Mouse (Mus musculus): Measurements from ENCODE around the gene Hdhd5. TPM values are rescaled to one million over a fixed set of nuclear protein-coding genes. Genes with fewer than 3 reads are reported as not detected.
A peak's percentile ranks its signal among the peaks of the same experiment; 100 is the strongest.

The Hdhd5 gene
- total and polyA plus RNA-seq, 2 experiments from 2014 or later = 11.3 to 26.6 TPM

DNA sequence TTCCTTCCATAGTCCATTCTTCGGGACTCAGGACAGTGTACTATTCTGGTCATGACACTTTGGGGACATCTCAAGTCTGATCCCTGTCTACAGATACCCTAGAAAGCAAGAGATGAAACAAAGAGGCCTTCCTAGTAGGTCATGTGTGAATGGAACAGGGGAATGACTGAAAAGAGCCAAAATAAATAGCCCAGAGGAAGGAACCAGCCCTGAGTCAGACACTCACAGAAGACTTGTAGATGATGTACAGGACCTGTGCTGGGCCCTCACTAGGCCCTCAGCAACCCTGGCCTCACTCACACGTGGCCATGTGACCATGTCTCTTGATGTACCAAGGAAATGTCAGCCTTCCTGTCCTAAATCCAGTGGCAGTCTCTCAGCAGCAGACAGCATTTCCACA is 41.7 kb downstream of the Hdhd5 start:
- DNase-seq (ENCODE audit: low spot score) = no peak
- Histone ChIP-seq H3K27ac (ENCODE audit: low read depth) (no peak overlapping the region), H3K4me1 (ENCODE audit: control insufficient read depth, insufficient read depth) (peaks cover 10% of the 10 kb centered on the region; the same call in 1 of the 2 replicates), H3K27me3 (ENCODE audit: control insufficient read depth, insufficient read depth, low read length) (peaks cover 39% of the 10 kb centered on the region), H3K9me3 (replicated peaks; ENCODE audit: control insufficient read depth, low read length) (no peaks in the 10 kb centered on the region), H3K4me3 (ENCODE audit: low read depth, low read length) (no peak overlapping the region), H3K4me2 (ENCODE audit: low read depth, low read length) (no peak overlapping the region), H3K9ac (replicated peaks; ENCODE audit: low read depth, low read length) (no peak overlapping the region), H3K36me3 (replicated peaks; ENCODE audit: control insufficient read depth, insufficient read depth, low read length) (no peaks in the 10 kb centered on the region)
- ATAC-seq (ENCODE audit: insufficient read depth, low read depth) = no peak
- 55% methylated on average over 2 of the region's 2 CpGs for WGBS
- TF ChIP-seq EP300 (IDR thresholded peaks at IDR 0.05; ENCODE audit: low read depth) (no peak), CTCF (IDR thresholded peaks at IDR 0.05; ENCODE audit: low read depth) (no peak)

DNA sequence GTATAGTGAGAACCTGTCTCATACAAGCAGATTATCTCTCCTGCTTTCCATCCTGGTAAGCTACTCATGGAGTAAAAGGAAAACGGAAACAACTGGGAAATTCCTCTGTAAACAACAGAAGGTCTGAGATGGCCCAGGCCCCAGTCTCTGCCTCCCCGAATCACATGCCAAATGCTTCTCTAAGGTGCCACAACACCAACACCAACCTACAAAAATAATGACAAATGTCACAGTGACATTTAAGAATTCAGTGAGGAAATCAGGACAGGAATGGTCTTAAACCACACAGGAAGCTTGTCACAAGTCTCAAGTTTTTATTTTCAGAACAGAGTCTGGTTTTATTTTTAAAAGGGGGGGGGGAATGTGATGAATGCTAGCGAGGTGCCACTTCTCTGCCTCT is 42.5 kb downstream of the Hdhd5 start:
- TF ChIP-seq EP300 (IDR thresholded peaks at IDR 0.05; ENCODE audit: low read depth) (no peak), CTCF (IDR thresholded peaks at IDR 0.05; ENCODE audit: low read depth) (no peak)
- WGBS = 52% methylated on average over 3 of the region's 3 CpGs
- Histone ChIP-seq H3K9ac (replicated peaks; ENCODE audit: low read depth, low read length) (no peak overlapping the region), H3K4me2 (ENCODE audit: low read depth, low read length) (no peak overlapping the region), H3K27me3 (ENCODE audit: control insufficient read depth, insufficient read depth, low read length) (peaks cover 30% of the 10 kb centered on the region), H3K36me3 (replicated peaks; ENCODE audit: control insufficient read depth, insufficient read depth, low read length) (no peaks in the 10 kb centered on the region), H3K27ac (ENCODE audit: low read depth) (no peak overlapping the region), H3K9me3 (replicated peaks; ENCODE audit: control insufficient read depth, low read length) (no peaks in the 10 kb centered on the region), H3K4me1 (ENCODE audit: control insufficient read depth, insufficient read depth) (peaks cover 9% of the 10 kb centered on the region; the same call in 1 of the 2 replicates), H3K4me3 (ENCODE audit: low read depth, low read length) (no peak overlapping the region)
- no peak for ATAC-seq (ENCODE audit: insufficient read depth, low read depth)
- no peak for DNase-seq (ENCODE audit: low spot score)

DNA sequence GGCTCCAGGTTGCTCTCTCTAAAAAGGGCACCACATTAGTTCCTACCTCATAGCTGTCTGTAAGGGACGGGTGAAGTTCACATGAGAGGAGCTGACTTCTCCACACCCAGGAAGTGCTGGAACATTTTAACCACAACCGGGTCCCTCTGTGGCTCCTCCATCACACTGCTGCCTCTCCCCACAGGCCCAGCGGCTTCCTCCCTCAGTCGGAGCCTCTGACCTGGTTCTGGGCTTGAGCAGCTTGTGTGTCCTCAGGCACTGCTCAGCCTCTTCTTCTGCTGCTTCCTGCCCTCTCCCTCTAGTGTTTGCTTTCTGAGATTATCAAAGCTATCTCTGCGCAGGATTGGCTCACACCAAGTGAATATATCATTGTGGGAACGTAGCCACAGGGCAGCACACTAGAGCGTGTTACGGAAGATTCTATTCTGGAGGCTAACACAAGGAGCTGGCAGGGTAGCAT is 45.0 kb downstream of the Hdhd5 start:
- WGBS = 55% methylated on average over 8 of the region's 8 CpGs
- Histone ChIP-seq H3K4me1 (ENCODE audit: control insufficient read depth, insufficient read depth) (peaks cover 3% of the 10 kb centered on the region; the same call in 1 of the 2 replicates), H3K36me3 (replicated peaks; ENCODE audit: control insufficient read depth, insufficient read depth, low read length) (no peaks in the 10 kb centered on the region; the same call in 1 of the 2 replicates), H3K4me3 (ENCODE audit: low read depth, low read length) (no peak overlapping the region), H3K4me2 (ENCODE audit: low read depth, low read length) (no peak overlapping the region), H3K27me3 (ENCODE audit: control insufficient read depth, insufficient read depth, low read length) (peaks cover 5% of the 10 kb centered on the region; the same call in 1 of the 2 replicates), H3K27ac (ENCODE audit: low read depth) (no peak overlapping the region), H3K9ac (replicated peaks; ENCODE audit: low read depth, low read length) (no peak overlapping the region), H3K9me3 (replicated peaks; ENCODE audit: control insufficient read depth, low read length) (no peaks in the 10 kb centered on the region)
- no peak for ATAC-seq (ENCODE audit: insufficient read depth, low read depth)
- no peak for TF ChIP-seq EP300 (IDR thresholded peaks at IDR 0.05; ENCODE audit: low read depth)
- no peak for TF ChIP-seq CTCF (IDR thresholded peaks at IDR 0.05; ENCODE audit: low read depth)
- DNase-seq (ENCODE audit: low spot score) = no peak

DNA sequence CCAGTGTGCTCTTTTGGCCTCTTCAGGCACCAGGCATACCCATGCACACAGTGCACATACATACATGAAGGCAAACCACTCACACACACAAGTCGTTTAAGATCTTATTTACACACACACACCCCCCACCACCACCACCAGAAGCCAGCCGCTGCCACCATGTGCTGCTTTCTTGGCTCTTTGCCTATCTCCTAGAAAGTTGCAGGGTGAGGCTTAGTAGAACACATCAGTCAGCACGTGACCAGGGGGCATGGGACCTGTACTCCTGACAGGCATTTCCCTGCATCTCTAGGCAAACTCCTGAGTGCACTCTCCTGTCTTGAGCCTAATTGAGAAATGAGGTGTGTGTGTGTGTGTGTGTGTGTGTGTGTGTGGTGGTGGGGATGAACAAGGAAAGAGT is 46.1 kb downstream of the Hdhd5 start:
- no peak overlapping the region for H3K9ac ChIP-seq (replicated peaks; ENCODE audit: low read depth, low read length)
- no peaks in the 10 kb centered on the region for H3K9me3 ChIP-seq (replicated peaks; ENCODE audit: control insufficient read depth, low read length)
- H3K4me2 ChIP-seq (ENCODE audit: low read depth, low read length) = no peak overlapping the region
- peak; percentile 30 for ATAC-seq (ENCODE audit: insufficient read depth, low read depth)
- no peak overlapping the region for H3K4me3 ChIP-seq (ENCODE audit: low read depth, low read length)
- no peak overlapping the region for H3K27ac ChIP-seq (ENCODE audit: low read depth)
- H3K4me1 ChIP-seq (ENCODE audit: control insufficient read depth, insufficient read depth) = peaks cover 3% of the 10 kb centered on the region; the same call in 1 of the 2 replicates
- 26% methylated on average over 3 of the region's 3 CpGs for WGBS
- DNase-seq (ENCODE audit: low spot score) = peak; percentile 59
- H3K27me3 ChIP-seq (ENCODE audit: control insufficient read depth, insufficient read depth, low read length) = no peaks in the 10 kb centered on the region
- TF ChIP-seq EP300 (IDR thresholded peaks at IDR 0.05; ENCODE audit: low read depth) (no peak), CTCF (IDR thresholded peaks at IDR 0.05; ENCODE audit: low read depth) (no peak)
- no peaks in the 10 kb centered on the region; the same call in 1 of the 2 replicates for H3K36me3 ChIP-seq (replicated peaks; ENCODE audit: control insufficient read depth, insufficient read depth, low read length)

DNA sequence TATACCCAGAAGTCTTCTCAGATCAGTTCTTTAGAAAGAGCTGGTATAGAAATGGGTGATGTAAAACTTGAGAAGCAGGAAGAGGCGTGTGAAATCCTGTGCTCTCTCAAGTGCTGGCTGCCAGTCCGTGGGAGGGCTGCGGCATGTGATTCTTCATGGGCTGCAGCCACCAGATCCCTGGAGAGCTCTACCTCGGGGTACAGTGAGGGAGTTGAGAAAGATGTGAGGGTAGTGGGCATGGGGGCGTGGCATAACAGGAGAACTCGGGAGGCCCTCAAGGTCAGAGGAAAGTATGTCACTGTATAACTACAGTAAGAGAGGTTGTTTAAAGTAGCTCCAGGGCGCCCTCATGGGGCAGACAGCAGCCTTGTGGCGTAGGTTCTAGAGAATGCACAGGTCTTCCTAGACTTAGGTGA is 47.9 kb downstream of the Hdhd5 start:
- Histone ChIP-seq H3K36me3 (replicated peaks; ENCODE audit: control insufficient read depth, insufficient read depth, low read length) (peaks cover 7% of the 10 kb centered on the region; the same call in 1 of the 2 replicates), H3K4me2 (ENCODE audit: low read depth, low read length) (peak overlapping the region; percentile 53), H3K4me3 (ENCODE audit: low read depth, low read length) (peak overlapping the region; percentile 15; the same call in 1 of the 2 replicates), H3K27ac (ENCODE audit: low read depth) (no peak overlapping the region), H3K27me3 (ENCODE audit: control insufficient read depth, insufficient read depth, low read length) (no peaks in the 10 kb centered on the region), H3K9me3 (replicated peaks; ENCODE audit: control insufficient read depth, low read length) (no peaks in the 10 kb centered on the region), H3K9ac (replicated peaks; ENCODE audit: low read depth, low read length) (no peak overlapping the region), H3K4me1 (ENCODE audit: control insufficient read depth, insufficient read depth) (peaks cover 3% of the 10 kb centered on the region; the same call in 1 of the 2 replicates)
- ATAC-seq (ENCODE audit: insufficient read depth, low read depth) (peak; percentile 71), DNase-seq (ENCODE audit: low spot score) (peak; percentile 51)
- no peak for TF ChIP-seq EP300 (IDR thresholded peaks at IDR 0.05; ENCODE audit: low read depth)
- TF ChIP-seq CTCF (IDR thresholded peaks at IDR 0.05; ENCODE audit: low read depth) = peak; percentile 59
- WGBS = 12% methylated on average over 8 of the region's 8 CpGs

DNA sequence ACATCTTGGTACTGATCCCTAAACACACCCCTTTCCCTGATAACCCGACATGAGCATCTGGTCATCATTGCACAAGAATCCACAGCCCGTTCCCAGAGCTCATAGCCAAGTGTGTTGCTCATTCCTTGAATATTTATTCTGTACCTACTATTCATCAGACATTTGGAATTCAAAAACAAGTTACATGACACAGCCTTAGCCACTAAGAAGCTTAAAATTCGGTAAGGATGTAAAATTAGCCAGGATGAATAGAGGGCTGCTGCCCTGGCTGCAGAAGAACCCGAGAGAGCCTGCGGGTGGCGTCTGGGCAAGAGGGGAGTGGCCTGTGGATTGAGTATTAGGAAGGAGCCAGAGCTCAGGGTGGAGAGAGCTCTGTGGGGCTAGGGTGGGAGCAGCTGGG is 48.4 kb downstream of the Hdhd5 start:
- DNase-seq (ENCODE audit: low spot score) (no peak), ATAC-seq (ENCODE audit: insufficient read depth, low read depth) (peak; percentile 44)
- Histone ChIP-seq H3K27ac (ENCODE audit: low read depth) (no peak overlapping the region), H3K4me3 (ENCODE audit: low read depth, low read length) (no peak overlapping the region), H3K36me3 (replicated peaks; ENCODE audit: control insufficient read depth, insufficient read depth, low read length) (peaks cover 7% of the 10 kb centered on the region; the same call in 1 of the 2 replicates), H3K4me2 (ENCODE audit: low read depth, low read length) (peak overlapping the region; percentile 53), H3K9ac (replicated peaks; ENCODE audit: low read depth, low read length) (no peak overlapping the region), H3K4me1 (ENCODE audit: control insufficient read depth, insufficient read depth) (peaks cover 3% of the 10 kb centered on the region; the same call in 1 of the 2 replicates), H3K27me3 (ENCODE audit: control insufficient read depth, insufficient read depth, low read length) (no peaks in the 10 kb centered on the region), H3K9me3 (replicated peaks; ENCODE audit: control insufficient read depth, low read length) (no peaks in the 10 kb centered on the region)
- WGBS = 26% methylated on average over 6 of the region's 6 CpGs
- TF ChIP-seq EP300 (IDR thresholded peaks at IDR 0.05; ENCODE audit: low read depth) (no peak), CTCF (IDR thresholded peaks at IDR 0.05; ENCODE audit: low read depth) (no peak)

Data from heart, postnatal 0 days (tissue).